Mouse (Mus musculus): ENCODE data around the gene Rab30. TPM values are rescaled to one million over a fixed set of nuclear protein-coding genes. Genes with fewer than 3 reads are reported as not detected.

Gene Rab30
- total and polyA plus RNA-seq, 3 experiments, result 0.21 to 5.0 (median 3.7) TPM

- DNase-seq, result no peak
These were observed 58.5 kb downstream of the Rab30 start for GRCm38 (mm10) chr7:92799665-92800595.

DNA sequence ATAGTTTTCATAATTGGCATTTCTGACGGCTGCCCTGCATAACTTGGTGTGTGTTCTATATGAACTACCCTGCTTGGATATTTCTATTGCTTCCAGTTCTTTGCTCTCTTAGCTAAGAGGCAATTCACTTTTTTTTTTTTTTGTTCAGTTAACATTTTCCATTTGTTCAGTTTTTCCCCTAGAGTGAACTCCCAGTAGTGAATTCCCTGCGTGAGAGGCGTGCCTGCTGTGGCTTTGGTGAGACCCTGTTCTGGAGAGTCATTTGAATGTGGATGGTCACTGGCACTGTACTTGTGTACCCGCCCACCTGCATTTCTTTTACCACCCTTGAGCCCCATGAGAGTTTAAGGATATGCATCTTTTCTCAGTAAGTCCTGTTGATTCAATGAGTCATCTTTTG is 60.8 kb downstream of the Rab30 start:
- DNase-seq, result no peak

DNA sequence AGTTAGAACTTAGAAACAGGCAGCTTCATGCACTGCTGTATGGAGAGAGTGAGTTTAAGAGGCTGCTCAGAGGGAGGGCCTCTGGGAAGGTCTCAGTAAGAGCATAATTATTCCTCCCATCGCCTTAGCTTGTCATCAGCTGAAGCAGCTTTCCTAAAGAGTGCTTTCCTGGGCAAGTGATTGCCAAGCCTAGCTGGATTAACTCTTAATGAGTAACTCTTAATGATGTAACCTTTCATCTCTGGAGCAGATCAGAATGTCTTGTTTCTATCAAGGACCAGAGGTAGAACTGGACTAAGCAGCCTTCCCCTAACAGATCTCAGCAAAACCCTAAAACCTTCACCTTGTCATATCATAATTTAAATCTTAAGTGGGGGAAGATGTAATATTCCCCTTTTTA is 61.8 kb downstream of the Rab30 start:
- DNase-seq, result no peak

- DNase-seq, result no peak
These were observed 63.7 kb downstream of the Rab30 start for GRCm38 (mm10) chr7:92804919-92805668.

DNA sequence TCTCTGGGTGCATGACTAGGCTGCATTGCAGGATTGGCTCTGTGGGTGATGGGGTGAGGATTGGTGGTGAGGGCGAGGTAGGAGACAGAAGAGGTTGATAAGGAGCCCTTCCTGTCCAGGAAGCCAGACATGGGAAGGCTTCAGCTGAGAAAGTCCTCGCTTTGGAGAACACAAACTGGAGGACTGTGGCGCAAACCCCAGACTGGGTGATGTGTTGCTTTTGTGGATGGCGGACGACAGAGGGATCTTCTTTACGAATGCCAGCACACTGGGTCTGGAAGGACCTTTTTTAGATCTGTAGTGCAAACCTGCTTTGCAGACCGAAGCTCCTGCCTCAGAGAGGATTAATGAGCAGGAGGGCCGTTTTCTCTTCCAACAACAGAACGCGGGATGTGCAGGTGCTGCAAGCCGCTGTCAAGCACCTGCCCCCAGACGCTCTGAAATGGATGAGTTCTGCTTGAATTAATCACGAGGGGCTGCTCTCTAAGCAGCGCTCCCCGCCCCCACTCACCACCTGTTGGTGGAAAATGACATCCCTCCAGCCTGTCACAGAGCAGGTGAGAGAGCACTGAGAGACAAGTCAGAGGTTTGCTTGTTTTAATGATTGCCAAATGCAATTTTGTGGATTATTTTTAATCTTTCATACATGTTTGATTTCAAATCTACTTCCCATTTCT is 65.2 kb downstream of the Rab30 start:
- DNase-seq, result no peak

DNA sequence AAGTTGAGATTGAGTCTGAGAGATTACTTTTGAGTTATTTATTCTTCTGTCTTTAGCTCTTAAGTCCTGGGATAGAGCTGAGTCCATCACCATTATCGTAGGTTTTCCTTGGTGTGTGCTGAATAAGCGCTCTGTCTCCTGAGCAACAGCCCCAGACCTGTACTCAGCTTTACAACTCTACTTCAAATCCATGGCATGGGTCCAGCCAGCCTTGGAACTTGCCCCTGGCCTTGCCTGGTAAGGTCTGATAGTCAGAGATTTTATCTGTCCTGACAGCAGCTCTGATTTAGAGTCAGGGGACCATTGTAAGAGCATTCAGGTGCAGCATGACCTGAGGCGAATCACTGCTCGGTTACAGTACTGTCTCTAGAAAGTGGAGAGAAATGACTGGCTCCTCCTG is 66.1 kb downstream of the Rab30 start:
- DNase-seq, result peak; percentile 63

DNA sequence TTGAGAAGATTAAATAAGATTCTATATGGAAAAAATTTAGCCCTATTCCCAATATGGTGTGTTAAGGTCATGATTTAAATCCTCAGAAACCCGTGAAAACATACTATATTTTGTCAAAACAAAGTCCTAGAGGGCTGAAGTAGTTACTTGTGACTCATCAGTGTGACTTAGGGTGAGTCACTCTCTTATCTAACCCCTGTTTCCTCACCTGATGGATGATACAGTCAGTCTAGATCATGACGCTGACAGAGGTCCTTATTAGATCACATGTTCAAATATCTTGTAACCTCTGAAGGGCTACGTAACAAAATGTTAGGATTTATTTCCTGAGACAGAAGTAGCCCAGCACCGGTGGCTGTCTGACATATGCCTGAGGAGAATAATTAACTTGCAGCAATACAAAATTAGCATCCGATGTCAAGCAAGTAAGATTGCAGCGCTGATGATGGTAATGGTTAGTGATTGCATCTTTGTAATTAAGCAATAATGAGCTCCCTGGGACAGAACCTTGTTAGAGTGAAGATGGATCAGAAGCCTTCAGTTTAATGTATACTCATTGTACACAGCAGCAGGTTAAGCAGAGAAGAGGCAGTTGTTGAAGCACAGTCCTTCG is 70.4 kb downstream of the Rab30 start:
- peak; percentile 6 for DNase-seq

GRCm38 (mm10) chr7:92817242-92817641 is 75.8 kb downstream of the Rab30 start:
- DNase-seq, result no peak

GRCm38 (mm10) chr7:92817886-92818285 is 76.5 kb downstream of the Rab30 start:
- DNase-seq, result no peak

GRCm38 (mm10) chr7:92819656-92820055 is 78.3 kb downstream of the Rab30 start:
- no peak for DNase-seq

DNA sequence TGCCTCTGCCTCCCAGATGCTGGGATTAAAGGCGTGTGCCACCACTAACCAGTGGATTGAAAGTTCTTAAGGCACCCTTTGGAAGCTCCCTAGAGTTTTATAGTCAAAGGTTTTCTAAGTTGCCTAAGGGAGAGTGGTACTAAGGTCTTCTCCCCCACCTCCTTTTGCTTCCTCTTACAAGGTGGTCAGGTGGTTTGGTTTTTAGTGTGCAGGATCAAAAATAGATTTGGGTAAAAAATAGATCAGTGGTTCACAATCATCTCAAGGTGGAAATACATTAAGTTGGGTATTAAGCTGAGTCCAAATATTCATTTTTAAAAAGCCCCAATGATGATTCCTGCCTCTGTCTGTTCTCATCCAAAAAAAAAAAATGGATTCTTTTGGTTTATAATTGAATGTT is 79.0 kb downstream of the Rab30 start:
- DNase-seq, result no peak

GRCm38 (mm10) chr7:92820941-92821465 is 79.6 kb downstream of the Rab30 start:
- peak; percentile 10 for DNase-seq

DNA sequence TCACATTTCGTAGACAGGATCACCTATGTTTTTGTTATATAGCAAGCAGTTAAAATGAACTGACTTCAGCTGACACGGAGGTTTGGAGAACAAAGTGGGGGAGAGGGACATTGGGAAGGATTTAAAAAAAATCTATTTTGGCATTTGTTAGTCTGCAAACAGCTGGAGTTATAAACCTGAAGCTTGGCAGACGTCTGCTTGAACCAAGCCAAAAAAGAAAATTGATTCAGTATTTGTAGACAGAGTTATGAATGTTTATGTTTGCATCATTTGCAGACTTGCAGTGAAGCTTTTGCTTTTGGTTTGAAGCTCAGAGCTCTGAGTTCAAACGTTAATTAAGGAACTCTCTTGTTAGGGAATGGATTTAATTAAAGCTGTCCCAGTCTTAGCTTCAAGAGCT is 80.5 kb downstream of the Rab30 start:
- no peak for DNase-seq

DNA sequence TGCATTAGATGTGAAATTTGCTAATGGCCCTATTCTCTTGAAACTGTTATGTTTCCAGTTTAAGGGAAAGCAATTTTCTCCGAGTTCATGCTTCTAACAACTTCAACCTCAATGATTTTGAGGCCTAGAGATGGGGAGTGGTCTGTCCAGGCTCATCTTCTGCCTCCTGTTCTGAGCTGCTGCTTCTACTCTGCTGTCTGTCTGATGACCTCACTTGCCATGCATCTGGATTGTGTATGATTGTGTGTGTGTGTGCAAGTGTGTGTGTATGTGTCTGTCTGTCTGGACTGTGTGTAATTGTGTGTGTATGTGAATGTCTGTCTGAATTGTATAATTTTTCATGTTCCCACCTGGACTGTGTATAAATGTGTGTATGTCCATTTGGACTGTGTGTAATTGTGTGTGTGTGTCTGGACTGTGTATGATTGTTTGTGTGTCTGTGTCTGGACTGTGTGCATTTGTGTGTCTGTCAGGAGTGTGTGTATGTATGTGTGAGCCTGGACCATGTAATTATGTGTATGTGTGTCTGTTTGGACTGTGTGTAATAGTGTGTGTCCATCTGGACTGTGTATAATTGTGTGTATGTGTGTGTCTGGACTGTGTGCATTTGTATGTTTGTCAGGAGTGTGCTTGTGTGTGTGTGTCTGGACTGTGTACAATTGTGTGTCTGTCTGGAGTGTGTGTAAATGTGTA is 81.2 kb downstream of the Rab30 start:
- DNase-seq, result no peak

DNA sequence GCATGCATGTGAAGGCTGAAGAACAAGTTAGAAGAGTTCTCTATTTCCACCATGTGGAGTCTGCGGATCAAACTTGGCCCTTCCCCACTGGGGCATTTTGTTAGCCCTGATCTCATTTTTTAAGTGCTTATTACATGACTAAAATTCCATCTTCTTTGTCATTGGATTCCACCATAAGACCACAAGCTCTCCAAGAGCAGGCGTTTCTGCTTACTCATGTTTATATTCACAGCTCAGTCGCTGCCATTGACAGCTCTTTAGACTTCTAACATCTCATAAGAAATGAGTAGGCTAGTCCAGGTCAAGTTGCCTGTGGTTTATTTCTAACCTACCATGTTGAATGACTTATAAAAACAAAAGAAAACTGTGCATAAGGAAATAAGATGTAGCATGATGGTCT is 84.8 kb downstream of the Rab30 start:
- DNase-seq, result no peak

- no peak for DNase-seq
These were observed 86.6 kb downstream of the Rab30 start for GRCm38 (mm10) chr7:92827981-92828380.

- DNase-seq, result no peak
These were observed 91.0 kb downstream of the Rab30 start for GRCm38 (mm10) chr7:92832395-92832794.

GRCm38 (mm10) chr7:92834391-92834790 is 93.0 kb downstream of the Rab30 start:
- DNase-seq, result no peak

- DNase-seq, result no peak
These were observed 95.0 kb downstream of the Rab30 start for GRCm38 (mm10) chr7:92836447-92836846.

DNA sequence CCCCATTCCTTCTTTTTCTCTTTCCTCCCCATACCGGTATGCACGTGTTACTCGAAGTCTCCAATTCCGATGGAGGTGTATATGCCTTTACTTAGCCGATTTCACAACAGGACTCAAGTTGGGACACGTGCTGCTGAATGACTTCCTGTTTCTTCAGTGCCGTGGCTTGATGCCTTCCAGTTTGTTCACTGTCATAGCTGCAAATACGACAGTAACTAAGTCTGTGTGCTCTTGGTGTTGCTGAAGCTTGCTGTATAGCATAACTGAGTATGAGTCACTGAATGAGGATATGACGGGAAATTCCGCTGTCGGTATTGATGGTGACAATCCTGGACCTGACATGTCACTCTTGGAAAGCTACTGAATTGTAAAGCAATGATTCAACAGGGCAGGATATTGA is 95.8 kb downstream of the Rab30 start:
- DNase-seq, result no peak

GRCm38 (mm10) chr7:92837907-92838306 is 96.5 kb downstream of the Rab30 start:
- DNase-seq, result no peak
